Mouse (Mus musculus) adipocyte (in vitro differentiated cells): ENCODE data around the gene Morf4l1.
"Not testable (repeated sequence)": the region's sequence is repeated elsewhere in the genome, so short reads cannot be mapped to it uniquely, and the experiment has no call there.

ENCODE experiments used
- DNase-seq: peaks from one replicate; pipeline ENCODE4 v3.0.0-alpha.2; 2016; ENCODE audit warnings: low spot score

Gene Morf4l1

GRCm38 (mm10) chr9:90113651-90114566 lies 665 bp downstream of the Morf4l1 start:
- DNase-seq, result peak; percentile 87

- peak; percentile 58 for DNase-seq
These were observed 1.4 kb downstream of the Morf4l1 start for GRCm38 (mm10) chr9:90113151-90113550.

GRCm38 (mm10) chr9:90109386-90109785 lies 5.2 kb downstream of the Morf4l1 start:
- DNase-seq, result no peak

- DNase-seq, result peak; percentile 44
These were observed 6.3 kb downstream of the Morf4l1 start for GRCm38 (mm10) chr9:90108272-90108671.

GRCm38 (mm10) chr9:90106915-90107314 lies 7.7 kb downstream of the Morf4l1 start:
- DNase-seq, result no peak

- no peak for DNase-seq
These were observed 9.1 kb downstream of the Morf4l1 start for GRCm38 (mm10) chr9:90105462-90105861.

- peak; percentile 30 for DNase-seq
These were observed 13.8 kb downstream of the Morf4l1 start for GRCm38 (mm10) chr9:90100760-90101159.

GRCm38 (mm10) chr9:90098934-90099333 lies 15.6 kb downstream of the Morf4l1 start:
- DNase-seq, result no peak

- DNase-seq, result no peak
These were observed 25.1 kb downstream of the Morf4l1 start for GRCm38 (mm10) chr9:90089339-90090104.

- DNase-seq, result no peak
These were observed 26.6 kb downstream of the Morf4l1 start for GRCm38 (mm10) chr9:90087906-90088485.

- no peak for DNase-seq
These were observed 29.7 kb downstream of the Morf4l1 start for GRCm38 (mm10) chr9:90084766-90085468.

GRCm38 (mm10) chr9:90084152-90084551 lies 30.4 kb downstream of the Morf4l1 start:
- no peak for DNase-seq

- no peak for DNase-seq
These were observed 31.6 kb downstream of the Morf4l1 start for GRCm38 (mm10) chr9:90082992-90083391.

GRCm38 (mm10) chr9:90081961-90082360 lies 32.6 kb downstream of the Morf4l1 start:
- DNase-seq, result not testable (repeated sequence)

GRCm38 (mm10) chr9:90076849-90077461 lies 37.6 kb downstream of the Morf4l1 start:
- DNase-seq, result peak; percentile 50

GRCm38 (mm10) chr9:90076131-90076530 lies 38.4 kb downstream of the Morf4l1 start:
- no peak for DNase-seq

- DNase-seq, result no peak
These were observed 39.2 kb downstream of the Morf4l1 start for GRCm38 (mm10) chr9:90075336-90075735.

- no peak for DNase-seq
These were observed 44.4 kb downstream of the Morf4l1 start for GRCm38 (mm10) chr9:90070174-90070573.

- DNase-seq, result no peak
These were observed 45.1 kb downstream of the Morf4l1 start for GRCm38 (mm10) chr9:90069485-90069884.

- DNase-seq, result no peak
These were observed 45.8 kb downstream of the Morf4l1 start for GRCm38 (mm10) chr9:90068786-90069185.

GRCm38 (mm10) chr9:90067341-90067740 lies 47.2 kb downstream of the Morf4l1 start:
- DNase-seq, result no peak
